Mouse (Mus musculus) forebrain, embryonic 11.5 days (tissue): ENCODE measurements at regions not wholly inside any gene's neighbourhood (a gene's known extent, or its start where the extent isn't known, plus 50 kb on each side); places are given as distances from the start of the nearest gene placed in this dataset.

ENCODE experiments used
- ATAC-seq: fragments of 200-750 bp; cut with Nextera tagmentation; replicated peaks from 2 replicates; pipeline ENCODE4 v1.8.0; 2017; ENCODE audit warnings: moderate TSS enrichment; ENCODE audit not compliant: low FRiP score
- DNase-seq: peaks from one replicate; pipeline ENCODE4 v3.0.0-alpha.2; 2017; ENCODE audit warnings: low spot score
- H3K27ac ChIP-seq: fragments of 300-500 bp; sonication (generic); 2 replicates; pipeline ENCODE4 v1.5.1; 2014; ENCODE audit warnings: low read depth, low read length
- H3K27me3 ChIP-seq: fragments of 300-500 bp; sonication (generic); 2 replicates; pipeline ENCODE4 v1.6.1; 2014; ENCODE audit warnings: mild to moderate bottlenecking, low read length, mixed read lengths; ENCODE audit not compliant: control insufficient read depth, insufficient read depth
- H3K36me3 ChIP-seq: fragments of 300-500 bp; sonication (generic); 2 replicates; pipeline ENCODE4 v1.6.1; 2014; ENCODE audit warnings: mild to moderate bottlenecking, low read length, moderate library complexity, mixed read lengths; ENCODE audit not compliant: control insufficient read depth, insufficient read depth
- H3K4me1 ChIP-seq: fragments of 300-500 bp; sonication (generic); replicated peaks from 2 replicates; pipeline ENCODE4 v1.6.1; 2014; ENCODE audit warnings: low read length, mixed read lengths; ENCODE audit not compliant: control insufficient read depth, insufficient read depth
- H3K4me2 ChIP-seq: fragments of 300-500 bp; sonication (generic); 2 replicates; pipeline ENCODE4 v1.6.1; 2014; ENCODE audit warnings: low read depth, mild to moderate bottlenecking, low read length, moderate library complexity, mixed read lengths; ENCODE audit not compliant: severe bottlenecking
- H3K4me3 ChIP-seq: fragments of 300-500 bp; sonication (generic); 2 replicates; pipeline ENCODE4 v1.5.1; 2014; ENCODE audit warnings: low read depth, low read length
- H3K9ac ChIP-seq: fragments of 300-500 bp; sonication (generic); 2 replicates; pipeline ENCODE4 v1.6.1; 2014; ENCODE audit warnings: low read length
- H3K9me3 ChIP-seq: fragments of 300-500 bp; sonication (generic); 2 replicates; pipeline ENCODE4 v1.6.1; 2016; ENCODE audit warnings: low read length, mixed read lengths; ENCODE audit not compliant: control insufficient read depth
- WGBS: fragments of 180-500 bp; shearing (Covaris S2); extraction: QIAGEN DNeasy Blood & Tissue Kit; methylation state at CpG from one replicate; pipeline ENCODE4 v1.1.7; 2014; 5-methylcytosine and 5-hydroxymethylcytosine counted together

DNA sequence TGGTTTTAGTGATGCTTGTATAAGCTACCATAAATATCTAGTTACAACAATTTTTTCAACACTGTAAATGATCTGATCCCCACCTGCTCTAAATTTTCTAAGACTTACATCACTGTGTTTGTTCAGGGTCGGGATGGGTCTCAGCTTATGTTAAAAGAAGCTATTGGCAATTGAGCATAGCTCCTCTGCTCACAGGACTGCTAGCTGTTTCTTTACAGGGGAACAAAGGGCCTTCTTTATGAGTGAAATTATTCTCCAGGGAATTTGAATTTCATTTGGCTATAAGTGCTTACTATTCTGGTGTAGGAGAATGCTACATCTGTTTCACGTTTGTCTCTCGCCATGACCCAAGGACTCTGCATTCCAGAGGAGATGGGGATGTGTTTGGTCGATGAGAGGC, 255.6 kb upstream of the Ccdc54 start:
- Histone ChIP-seq H3K4me1 (no peaks in the 10 kb centered on the region), H3K36me3 (no peaks in the 10 kb centered on the region), H3K9me3 (no peaks in the 10 kb centered on the region), H3K27me3 (no peaks in the 10 kb centered on the region), H3K9ac (no peak overlapping the region), H3K4me3 (no peak overlapping the region), H3K27ac (no peak overlapping the region), H3K4me2 (no peak overlapping the region)
- DNase-seq: no peak
- WGBS: 71% methylated on average over 4 of the region's 4 CpGs
- no peak for ATAC-seq

DNA sequence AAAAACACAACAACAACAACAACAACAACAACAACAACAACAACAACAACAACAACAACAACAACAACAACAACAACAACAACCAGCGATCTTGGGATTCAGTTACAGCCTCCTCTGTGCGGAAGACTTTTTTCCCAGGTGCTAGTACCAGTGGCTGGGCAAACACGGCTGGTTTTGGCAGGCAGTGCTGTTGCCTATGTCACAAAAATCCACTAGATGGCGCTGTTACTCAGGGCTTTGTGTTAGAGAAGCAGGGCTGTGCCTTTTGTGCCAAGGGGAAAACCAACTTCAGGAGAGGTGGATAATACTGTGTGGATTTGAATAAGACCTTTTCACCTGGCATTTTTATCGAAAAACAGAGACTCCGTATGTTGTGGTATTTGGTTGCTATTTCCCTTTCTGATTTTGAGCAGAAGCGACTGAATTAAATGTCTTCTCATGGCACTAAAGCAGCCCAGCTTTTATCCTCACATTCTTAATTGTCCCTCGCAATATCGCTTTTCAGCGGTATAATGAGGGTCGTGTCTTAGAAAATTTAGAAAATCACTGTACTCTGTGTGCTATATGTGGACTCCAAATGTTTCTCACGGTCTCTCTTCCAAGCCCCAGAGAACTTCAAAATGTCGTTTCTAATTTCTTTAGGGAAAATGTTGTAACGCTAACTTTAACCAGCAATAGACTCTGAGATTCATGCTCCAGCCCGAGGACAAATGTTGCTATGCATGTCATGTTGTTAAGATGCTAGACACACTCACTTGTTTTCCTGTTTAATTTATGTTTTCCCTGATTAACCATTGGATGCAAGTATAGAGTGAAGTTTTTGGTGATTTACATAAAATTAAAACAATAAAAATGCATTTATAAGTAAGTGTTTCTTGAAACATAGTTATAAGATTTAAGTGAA, 251.0 kb upstream of the Ccdc54 start:
- peak; percentile 93 for ATAC-seq

GRCm38 (mm10) chr16:50841205-50841604, 250.3 kb upstream of the Ccdc54 start:
- Histone ChIP-seq H3K36me3 (no peaks in the 10 kb centered on the region), H3K9ac (no peak overlapping the region), H3K4me1 (no peaks in the 10 kb centered on the region), H3K27ac (no peak overlapping the region), H3K4me3 (no peak overlapping the region), H3K9me3 (no peaks in the 10 kb centered on the region), H3K4me2 (no peak overlapping the region), H3K27me3 (no peaks in the 10 kb centered on the region)
- DNase-seq (no peak), ATAC-seq (peak; percentile 37; the same call in 1 of the 2 replicates)
- WGBS: 80% methylated on average over 10 of the region's 10 CpGs

More for the DNA sequence above, 251.0 kb upstream of the Ccdc54 start:
- no peak overlapping the region for H3K4me2 ChIP-seq
- H3K27me3 ChIP-seq: no peaks in the 10 kb centered on the region
- no peak overlapping the region for H3K9ac ChIP-seq
- peak; percentile 84 for DNase-seq
- H3K4me1 ChIP-seq: no peaks in the 10 kb centered on the region
- no peak overlapping the region for H3K4me3 ChIP-seq
- no peaks in the 10 kb centered on the region for H3K9me3 ChIP-seq
- no peaks in the 10 kb centered on the region for H3K36me3 ChIP-seq
- WGBS: 53% methylated on average over 15 of the region's 15 CpGs
- no peak overlapping the region for H3K27ac ChIP-seq

- H3K9me3 ChIP-seq: no peaks in the 10 kb centered on the region
- 86% methylated on average over 9 of the region's 9 CpGs for WGBS
- no peak overlapping the region for H3K27ac ChIP-seq
- H3K9ac ChIP-seq: no peak overlapping the region
- H3K4me2 ChIP-seq: no peak overlapping the region
- no peak overlapping the region for H3K4me3 ChIP-seq
- no peaks in the 10 kb centered on the region for H3K27me3 ChIP-seq
- DNase-seq (no peak), ATAC-seq (no peak)
- H3K4me1 ChIP-seq: no peaks in the 10 kb centered on the region
- H3K36me3 ChIP-seq: no peaks in the 10 kb centered on the region
These were observed 248.7 kb upstream of the Ccdc54 start for GRCm38 (mm10) chr16:50839665-50840064.

DNA sequence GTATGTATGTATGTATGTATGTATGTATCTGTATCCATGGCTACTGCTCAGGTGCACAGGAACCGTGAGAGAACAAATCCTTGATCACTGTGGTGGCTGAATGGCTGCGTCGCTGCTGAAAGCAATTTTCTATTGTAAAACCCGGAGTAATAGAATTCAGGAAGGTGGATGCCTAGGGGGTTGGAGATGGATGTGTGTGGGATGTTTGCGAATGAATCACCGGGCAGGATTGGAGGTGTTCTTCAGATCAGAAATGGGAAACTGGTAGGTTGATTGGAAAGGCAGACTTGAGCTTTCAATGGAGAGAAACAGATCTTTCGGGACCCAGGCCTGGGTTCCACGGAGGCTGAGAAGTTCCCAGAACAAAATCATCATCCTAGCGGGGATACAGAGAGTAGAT, 246.5 kb upstream of the Ccdc54 start:
- Histone ChIP-seq H3K4me2 (no peak overlapping the region), H3K36me3 (no peaks in the 10 kb centered on the region), H3K27me3 (no peaks in the 10 kb centered on the region), H3K9ac (no peak overlapping the region), H3K4me1 (no peaks in the 10 kb centered on the region), H3K9me3 (no peaks in the 10 kb centered on the region), H3K4me3 (no peak overlapping the region), H3K27ac (no peak overlapping the region)
- DNase-seq: no peak
- ATAC-seq: no peak
- 90% methylated on average over 9 of the region's 9 CpGs for WGBS

GRCm38 (mm10) chr16:50836457-50836856, 245.5 kb upstream of the Ccdc54 start:
- no peaks in the 10 kb centered on the region for H3K36me3 ChIP-seq
- H3K9ac ChIP-seq: no peak overlapping the region
- H3K9me3 ChIP-seq: no peaks in the 10 kb centered on the region
- H3K27ac ChIP-seq: no peak overlapping the region
- H3K4me2 ChIP-seq: no peak overlapping the region
- H3K4me3 ChIP-seq: no peak overlapping the region
- no peaks in the 10 kb centered on the region for H3K27me3 ChIP-seq
- ATAC-seq: no peak
- 76% methylated on average over 4 of the region's 4 CpGs for WGBS
- no peak for DNase-seq
- no peaks in the 10 kb centered on the region for H3K4me1 ChIP-seq

DNA sequence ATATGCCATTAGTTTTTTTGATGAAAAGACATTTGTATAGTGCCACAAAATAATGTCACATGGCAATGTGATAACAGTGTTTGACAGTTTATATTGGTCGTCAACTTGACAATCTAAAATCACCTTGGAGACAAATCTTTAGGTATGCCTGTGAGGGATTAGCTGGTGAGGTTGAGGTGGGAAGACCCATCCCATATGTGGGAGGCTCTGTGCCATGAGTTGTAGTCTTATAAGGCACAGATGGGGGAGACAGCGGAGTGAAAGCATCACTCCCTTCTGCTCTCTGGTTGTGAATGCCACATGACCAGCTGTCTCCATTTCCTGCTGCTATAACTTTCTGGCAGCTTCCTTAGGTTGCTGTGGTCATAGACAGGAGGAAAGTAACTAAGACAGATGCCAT, 242.4 kb upstream of the Ccdc54 start:
- 89% methylated on average over 2 of the region's 2 CpGs for WGBS
- no peaks in the 10 kb centered on the region for H3K9me3 ChIP-seq
- H3K4me3 ChIP-seq: no peak overlapping the region
- no peaks in the 10 kb centered on the region for H3K36me3 ChIP-seq
- no peak overlapping the region for H3K27ac ChIP-seq
- H3K4me1 ChIP-seq: no peaks in the 10 kb centered on the region
- H3K9ac ChIP-seq: no peak overlapping the region
- ATAC-seq (no peak), DNase-seq (no peak)
- no peaks in the 10 kb centered on the region for H3K27me3 ChIP-seq
- H3K4me2 ChIP-seq: no peak overlapping the region

- no peak overlapping the region for H3K9ac ChIP-seq
- H3K27me3 ChIP-seq: no peaks in the 10 kb centered on the region
- DNase-seq (no peak), ATAC-seq (no peak)
- WGBS: 84% methylated on average over 7 of the region's 7 CpGs
- H3K4me1 ChIP-seq: no peaks in the 10 kb centered on the region
- no peaks in the 10 kb centered on the region for H3K9me3 ChIP-seq
- no peak overlapping the region for H3K4me2 ChIP-seq
- no peak overlapping the region for H3K4me3 ChIP-seq
- H3K27ac ChIP-seq: no peak overlapping the region
- no peaks in the 10 kb centered on the region for H3K36me3 ChIP-seq
These were observed 231.4 kb upstream of the Ccdc54 start for GRCm38 (mm10) chr16:50822352-50822751.

DNA sequence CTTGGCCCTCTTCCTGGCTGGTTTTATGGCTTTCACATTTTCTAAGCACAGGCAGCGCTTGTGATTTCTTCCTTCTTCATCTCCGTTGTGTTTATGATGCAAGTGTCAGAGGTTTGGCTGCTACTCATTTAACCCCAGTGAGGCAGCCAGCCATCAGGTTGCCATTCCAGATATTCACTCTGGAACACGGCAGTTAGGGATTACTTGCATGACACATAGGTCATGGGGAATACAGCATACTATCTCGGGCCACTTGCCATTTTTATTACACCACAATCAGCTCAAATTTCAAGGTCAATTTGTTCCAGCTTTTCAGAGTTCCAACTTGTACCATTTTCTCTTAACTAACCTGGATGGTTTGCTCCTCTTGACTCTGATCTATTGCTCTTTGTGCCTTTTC, 223.7 kb upstream of the Ccdc54 start:
- H3K27ac ChIP-seq: no peak overlapping the region
- H3K27me3 ChIP-seq: no peaks in the 10 kb centered on the region
- no peaks in the 10 kb centered on the region for H3K9me3 ChIP-seq
- no peaks in the 10 kb centered on the region for H3K36me3 ChIP-seq
- DNase-seq: no peak
- H3K4me3 ChIP-seq: no peak overlapping the region
- no peaks in the 10 kb centered on the region for H3K4me1 ChIP-seq
- ATAC-seq: no peak
- WGBS: 73% methylated on average over 4 of the region's 4 CpGs
- no peak overlapping the region for H3K9ac ChIP-seq
- no peak overlapping the region for H3K4me2 ChIP-seq
